Mouse (Mus musculus) heart, embryonic 10.5 days (tissue): Measurements from ENCODE around the gene Hmcn1. TPM values are rescaled to one million over a fixed set of nuclear protein-coding genes. Genes with fewer than 3 reads are reported as not detected.
A peak's percentile ranks its signal among the peaks of the same experiment; 100 is the strongest.

ENCODE experiments used
- DNase-seq: peaks from one replicate; pipeline ENCODE4 v3.0.0-alpha.2; 2017; ENCODE audit warnings: low spot score
- H3K27ac ChIP-seq: fragments of 300-500 bp; sonication (generic); 2 replicates; pipeline ENCODE4 v1.5.1; 2016; ENCODE audit warnings: mild to moderate bottlenecking
- H3K27me3 ChIP-seq: fragments of 300-500 bp; sonication (generic); 2 replicates; pipeline ENCODE4 v1.6.1; 2016; ENCODE audit warnings: mild to moderate bottlenecking; ENCODE audit not compliant: poor library complexity, insufficient read depth, severe bottlenecking
- H3K36me3 ChIP-seq: fragments of 300-500 bp; sonication (generic); 2 replicates; pipeline ENCODE4 v1.6.1; 2016; ENCODE audit warnings: mild to moderate bottlenecking, moderate library complexity
- H3K4me1 ChIP-seq: fragments of 300-500 bp; sonication (generic); 2 replicates; pipeline ENCODE4 v1.6.1; 2016; ENCODE audit warnings: mild to moderate bottlenecking
- H3K4me3 ChIP-seq: fragments of 300-500 bp; sonication (generic); 2 replicates; pipeline ENCODE4 v1.5.1; 2016; ENCODE audit warnings: mild to moderate bottlenecking, moderate library complexity
- H3K9me3 ChIP-seq: fragments of 300-500 bp; sonication (generic); 2 replicates; pipeline ENCODE4 v1.6.1; 2016; ENCODE audit warnings: mild to moderate bottlenecking, moderate library complexity
- WGBS: fragments of 180-500 bp; shearing (Covaris S2); methylation state at CpG from one replicate; pipeline ENCODE4 v1.1.7; 2016; 5-methylcytosine and 5-hydroxymethylcytosine counted together
- polyA plus RNA-seq: library from polyadenylated mRNA; unstranded; fragments of >200 nt; fragmentation: Nextera tagmentation; extraction: Ambion mirVana; gene quantifications from 2 replicates; pipeline ENCODE4 v1.2.1, GENCODE M21; 2016

The Hmcn1 gene
- polyA plus RNA-seq, 1 experiment from 2014 or later = 8.8 TPM

- Histone ChIP-seq H3K9me3 (no peaks in the 10 kb centered on the region), H3K4me1 (no peaks in the 10 kb centered on the region; the same call in 1 of the 2 replicates), H3K27me3 (no peaks in the 10 kb centered on the region), H3K27ac (no peak overlapping the region), H3K36me3 (no peaks in the 10 kb centered on the region), H3K4me3 (no peak overlapping the region)
- WGBS = 85% methylated on average over 5 of the region's 5 CpGs
- DNase-seq = no peak
Observed at GRCm38 (mm10) chr1:150913586-150914136, 79.6 kb downstream of the Hmcn1 start.

GRCm38 (mm10) chr1:150909642-150910041 is 83.6 kb downstream of the Hmcn1 start:
- Histone ChIP-seq H3K4me3 (no peak overlapping the region), H3K4me1 (no peaks in the 10 kb centered on the region), H3K36me3 (no peaks in the 10 kb centered on the region), H3K27ac (no peak overlapping the region), H3K27me3 (no peaks in the 10 kb centered on the region), H3K9me3 (no peaks in the 10 kb centered on the region)
- 74% methylated on average over 2 of the region's 2 CpGs for WGBS
- no peak for DNase-seq

- Histone ChIP-seq H3K27me3 (no peaks in the 10 kb centered on the region), H3K9me3 (no peaks in the 10 kb centered on the region), H3K4me1 (peaks cover 7% of the 10 kb centered on the region; the same call in 1 of the 2 replicates), H3K36me3 (no peaks in the 10 kb centered on the region), H3K4me3 (no peak overlapping the region), H3K27ac (no peak overlapping the region)
- WGBS = 78% methylated on average over 5 of the region's 5 CpGs
- no peak for DNase-seq
Observed at GRCm38 (mm10) chr1:150893677-150894188, 99.5 kb downstream of the Hmcn1 start.

- Histone ChIP-seq H3K4me3 (no peak overlapping the region), H3K27me3 (no peaks in the 10 kb centered on the region), H3K9me3 (no peaks in the 10 kb centered on the region), H3K4me1 (no peaks in the 10 kb centered on the region), H3K27ac (no peak overlapping the region), H3K36me3 (no peaks in the 10 kb centered on the region)
- DNase-seq = no peak
- WGBS = 64% methylated on average over 4 of the region's 4 CpGs
Observed at GRCm38 (mm10) chr1:150890017-150890416, 103.2 kb downstream of the Hmcn1 start.

- Histone ChIP-seq H3K4me3 (no peak overlapping the region), H3K36me3 (no peaks in the 10 kb centered on the region), H3K27me3 (no peaks in the 10 kb centered on the region), H3K4me1 (no peaks in the 10 kb centered on the region), H3K27ac (no peak overlapping the region), H3K9me3 (no peaks in the 10 kb centered on the region)
- no peak for DNase-seq
- 75% methylated on average over 1 of the region's 1 CpGs for WGBS
Observed at GRCm38 (mm10) chr1:150886267-150886666, 107.0 kb downstream of the Hmcn1 start.

GRCm38 (mm10) chr1:150878421-150878820 is 114.8 kb downstream of the Hmcn1 start:
- Histone ChIP-seq H3K4me3 (no peak overlapping the region), H3K36me3 (no peaks in the 10 kb centered on the region), H3K27ac (peak overlapping the region; percentile 47; the same call in 1 of the 2 replicates), H3K4me1 (peaks cover 10% of the 10 kb centered on the region), H3K9me3 (no peaks in the 10 kb centered on the region), H3K27me3 (no peaks in the 10 kb centered on the region)
- DNase-seq = no peak
- 66% methylated on average over 7 of the region's 7 CpGs for WGBS

- Histone ChIP-seq H3K27ac (no peak overlapping the region), H3K27me3 (no peaks in the 10 kb centered on the region), H3K4me1 (peaks cover 10% of the 10 kb centered on the region), H3K4me3 (no peak overlapping the region), H3K36me3 (no peaks in the 10 kb centered on the region), H3K9me3 (no peaks in the 10 kb centered on the region)
- 69% methylated on average over 4 of the region's 4 CpGs for WGBS
- no peak for DNase-seq
Observed at GRCm38 (mm10) chr1:150877920-150878319, 115.3 kb downstream of the Hmcn1 start.

- H3K4me1 ChIP-seq = peaks cover 10% of the 10 kb centered on the region
- no peak for DNase-seq
- 80% methylated on average over 5 of the region's 5 CpGs for WGBS
- H3K9me3 ChIP-seq = no peaks in the 10 kb centered on the region
- H3K27me3 ChIP-seq = no peaks in the 10 kb centered on the region
- no peaks in the 10 kb centered on the region for H3K36me3 ChIP-seq
- no peak overlapping the region for H3K4me3 ChIP-seq
- H3K27ac ChIP-seq = no peak overlapping the region
Observed at GRCm38 (mm10) chr1:150874025-150874424, 119.2 kb downstream of the Hmcn1 start.

GRCm38 (mm10) chr1:150873231-150873630 is 120.0 kb downstream of the Hmcn1 start:
- no peak for DNase-seq
- H3K36me3 ChIP-seq = no peaks in the 10 kb centered on the region
- H3K27me3 ChIP-seq = no peaks in the 10 kb centered on the region
- H3K9me3 ChIP-seq = no peaks in the 10 kb centered on the region
- H3K27ac ChIP-seq = peak overlapping the region; percentile 53; the same call in 1 of the 2 replicates
- H3K4me1 ChIP-seq = peaks cover 7% of the 10 kb centered on the region
- no peak overlapping the region for H3K4me3 ChIP-seq
- 36% methylated on average over 6 of the region's 6 CpGs for WGBS

- Histone ChIP-seq H3K27me3 (no peaks in the 10 kb centered on the region), H3K36me3 (no peaks in the 10 kb centered on the region), H3K4me1 (peaks cover under 1% of the 10 kb centered on the region; the same call in 1 of the 2 replicates), H3K4me3 (no peak overlapping the region), H3K9me3 (no peaks in the 10 kb centered on the region), H3K27ac (no peak overlapping the region)
- no peak for DNase-seq
- 90% methylated on average over 3 of the region's 3 CpGs for WGBS
Observed at GRCm38 (mm10) chr1:150872105-150872504, 121.1 kb downstream of the Hmcn1 start.

- Histone ChIP-seq H3K36me3 (no peaks in the 10 kb centered on the region), H3K27ac (no peak overlapping the region), H3K4me3 (no peak overlapping the region), H3K27me3 (no peaks in the 10 kb centered on the region), H3K4me1 (peaks cover 10% of the 10 kb centered on the region), H3K9me3 (no peaks in the 10 kb centered on the region)
- no peak for DNase-seq
Observed at GRCm38 (mm10) chr1:150869189-150869588, 124.0 kb downstream of the Hmcn1 start.

- Histone ChIP-seq H3K27me3 (no peaks in the 10 kb centered on the region), H3K27ac (no peak overlapping the region), H3K36me3 (no peaks in the 10 kb centered on the region), H3K4me3 (no peak overlapping the region), H3K4me1 (peaks cover 10% of the 10 kb centered on the region), H3K9me3 (no peaks in the 10 kb centered on the region)
- 21% methylated on average over 5 of the region's 5 CpGs for WGBS
- DNase-seq = no peak
Observed at GRCm38 (mm10) chr1:150866615-150867014, 126.6 kb downstream of the Hmcn1 start.

- WGBS = 83% methylated on average over 2 of the region's 2 CpGs
Observed at GRCm38 (mm10) chr1:150857779-150858178, 135.5 kb downstream of the Hmcn1 start.

GRCm38 (mm10) chr1:150833448-150833847 is 159.8 kb downstream of the Hmcn1 start:
- no peak overlapping the region for H3K4me3 ChIP-seq
- no peaks in the 10 kb centered on the region for H3K27me3 ChIP-seq
- DNase-seq = no peak
- H3K27ac ChIP-seq = no peak overlapping the region
- no peaks in the 10 kb centered on the region for H3K36me3 ChIP-seq
- WGBS = 86% methylated on average over 6 of the region's 6 CpGs
- no peaks in the 10 kb centered on the region for H3K9me3 ChIP-seq
- no peaks in the 10 kb centered on the region for H3K4me1 ChIP-seq

More at GRCm38 (mm10) chr1:150857779-150858178, 135.5 kb downstream of the Hmcn1 start:
- Histone ChIP-seq H3K4me1 (no peaks in the 10 kb centered on the region), H3K27ac (no peak overlapping the region), H3K27me3 (no peaks in the 10 kb centered on the region), H3K9me3 (no peaks in the 10 kb centered on the region), H3K4me3 (no peak overlapping the region), H3K36me3 (peaks cover 7% of the 10 kb centered on the region; the same call in 1 of the 2 replicates)
- no peak for DNase-seq
